Mouse (Mus musculus) limb, embryonic 13.5 days (tissue): ENCODE measurements at regions not wholly inside any gene's neighbourhood (a gene's known extent, or its start where the extent isn't known, plus 50 kb on each side); places are given as distances from the start of the nearest gene placed in this dataset.
A peak's percentile ranks its signal among the peaks of the same experiment; 100 is the strongest.

Source experiments
- ATAC-seq: fragments of 200-750 bp; cut with Nextera tagmentation; 2 replicates; pipeline ENCODE4 v1.8.0; 2017; ENCODE audit warnings: low read depth, moderate number of reproducible peaks, moderate TSS enrichment; ENCODE audit not compliant: low FRiP score
- H3K27ac ChIP-seq: fragments of 300-500 bp; sonication (generic); 2 replicates; pipeline ENCODE4 v1.5.1; 2015; ENCODE audit warnings: inconsistent platforms, mild to moderate bottlenecking, moderate library complexity
- H3K27me3 ChIP-seq: fragments of 300-500 bp; sonication (generic); 2 replicates; pipeline ENCODE4 v1.6.1; 2015; ENCODE audit warnings: mild to moderate bottlenecking, inconsistent platforms
- H3K36me3 ChIP-seq: fragments of 300-500 bp; sonication (generic); 2 replicates; pipeline ENCODE4 v1.6.1; 2015; ENCODE audit warnings: inconsistent platforms, mild to moderate bottlenecking, moderate library complexity
- H3K4me1 ChIP-seq: fragments of 300-500 bp; sonication (generic); 2 replicates; pipeline ENCODE4 v1.6.1; 2015; ENCODE audit warnings: inconsistent platforms
- H3K4me2 ChIP-seq: fragments of 300-500 bp; sonication (generic); replicated peaks from 2 replicates; pipeline ENCODE4 v1.6.1; 2015; ENCODE audit warnings: inconsistent platforms, mild to moderate bottlenecking, moderate library complexity
- H3K4me3 ChIP-seq: fragments of 300-500 bp; sonication (generic); 2 replicates; pipeline ENCODE4 v1.5.1; 2015; ENCODE audit warnings: moderate library complexity, mild to moderate bottlenecking, inconsistent platforms
- H3K9ac ChIP-seq: fragments of 300-500 bp; sonication (generic); 2 replicates; pipeline ENCODE4 v1.6.1; 2015; ENCODE audit warnings: mild to moderate bottlenecking, inconsistent platforms
- H3K9me3 ChIP-seq: fragments of 300-500 bp; sonication (generic); 2 replicates; pipeline ENCODE4 v1.6.1; 2016; ENCODE audit warnings: inconsistent platforms
- WGBS: fragments of 180-500 bp; shearing (Covaris S2); methylation state at CpG from one replicate; pipeline ENCODE4 v1.1.7; 2015; 5-methylcytosine and 5-hydroxymethylcytosine counted together

GRCm38 (mm10) chr13:39255338-39255737 is 294.7 kb upstream of the Slc35b3 start:
- ATAC-seq, result no peak
- 50% methylated on average over 3 of the region's 3 CpGs for WGBS
- H3K9ac ChIP-seq, result no peak overlapping the region
- H3K4me1 ChIP-seq, result peaks cover 9% of the 10 kb centered on the region
- H3K27ac ChIP-seq, result no peak overlapping the region
- no peak overlapping the region for H3K4me2 ChIP-seq
- H3K9me3 ChIP-seq, result no peaks in the 10 kb centered on the region
- 0 out of 2 replicates have a peak, but pooled peaks cover 3% of the 10 kb centered on the region for H3K27me3 ChIP-seq
- no peaks in the 10 kb centered on the region for H3K36me3 ChIP-seq
- no peak overlapping the region for H3K4me3 ChIP-seq

- Histone ChIP-seq H3K4me1 (peaks cover 12% of the 10 kb centered on the region), H3K27me3 (0 out of 2 replicates have a peak, but pooled peaks cover 3% of the 10 kb centered on the region), H3K27ac (no peak overlapping the region), H3K4me3 (no peak overlapping the region), H3K9me3 (no peaks in the 10 kb centered on the region), H3K4me2 (no peak overlapping the region), H3K9ac (no peak overlapping the region), H3K36me3 (no peaks in the 10 kb centered on the region)
- no peak for ATAC-seq
- whole genome bisulfite sequencing, result 93% methylated on average over 3 of the region's 3 CpGs
Measured at GRCm38 (mm10) chr13:39252591-39252990, 291.9 kb upstream of the Slc35b3 start.

- WGBS, result 78% methylated on average over 4 of the region's 4 CpGs
- H3K9ac ChIP-seq, result no peak overlapping the region
Measured at GRCm38 (mm10) chr13:39250096-39250495, 289.4 kb upstream of the Slc35b3 start.

GRCm38 (mm10) chr13:39226829-39227228 is 266.2 kb upstream of the Slc35b3 start:
- ATAC-seq, result no peak
- H3K9ac ChIP-seq, result no peak overlapping the region
- no peaks in the 10 kb centered on the region for H3K4me1 ChIP-seq
- no peak overlapping the region for H3K27ac ChIP-seq
- no peak overlapping the region for H3K4me2 ChIP-seq
- H3K4me3 ChIP-seq, result no peak overlapping the region
- H3K27me3 ChIP-seq, result no peaks in the 10 kb centered on the region
- no peaks in the 10 kb centered on the region for H3K9me3 ChIP-seq
- 84% methylated on average over 4 of the region's 4 CpGs for WGBS
- H3K36me3 ChIP-seq, result no peaks in the 10 kb centered on the region

More at GRCm38 (mm10) chr13:39250096-39250495, 289.4 kb upstream of the Slc35b3 start:
- H3K4me3 ChIP-seq, result no peak overlapping the region
- no peaks in the 10 kb centered on the region for H3K36me3 ChIP-seq
- H3K4me1 ChIP-seq, result peaks cover 8% of the 10 kb centered on the region; the same call in 1 of the 2 replicates
- 0 out of 2 replicates have a peak, but pooled peaks cover 3% of the 10 kb centered on the region for H3K27me3 ChIP-seq
- no peak overlapping the region for H3K27ac ChIP-seq
- H3K4me2 ChIP-seq, result no peak overlapping the region
- no peaks in the 10 kb centered on the region for H3K9me3 ChIP-seq
- ATAC-seq, result no peak

GRCm38 (mm10) chr13:39225651-39226050 is 265.0 kb upstream of the Slc35b3 start:
- Histone ChIP-seq H3K4me1 (no peaks in the 10 kb centered on the region), H3K4me3 (no peak overlapping the region), H3K9me3 (no peaks in the 10 kb centered on the region), H3K9ac (no peak overlapping the region), H3K27me3 (no peaks in the 10 kb centered on the region), H3K4me2 (no peak overlapping the region), H3K36me3 (no peaks in the 10 kb centered on the region), H3K27ac (no peak overlapping the region)
- WGBS, result 83% methylated on average over 6 of the region's 6 CpGs
- ATAC-seq, result no peak

- ATAC-seq, result no peak
Measured at GRCm38 (mm10) chr13:39211076-39211475, 250.4 kb upstream of the Slc35b3 start.

GRCm38 (mm10) chr13:39183715-39184179 is 223.1 kb upstream of the Slc35b3 start:
- Histone ChIP-seq H3K27ac (no peak overlapping the region), H3K4me3 (no peak overlapping the region), H3K9me3 (no peaks in the 10 kb centered on the region), H3K36me3 (no peaks in the 10 kb centered on the region), H3K4me1 (peaks cover 4% of the 10 kb centered on the region), H3K9ac (no peak overlapping the region), H3K4me2 (peak overlapping the region; percentile 35), H3K27me3 (0 out of 2 replicates have a peak, but pooled peaks cover 2% of the 10 kb centered on the region)
- ATAC-seq, result no peak
- WGBS, result 5% methylated on average over 2 of the region's 2 CpGs

More at GRCm38 (mm10) chr13:39211076-39211475, 250.4 kb upstream of the Slc35b3 start:
- Histone ChIP-seq H3K27me3 (no peaks in the 10 kb centered on the region), H3K9me3 (no peaks in the 10 kb centered on the region), H3K36me3 (no peaks in the 10 kb centered on the region), H3K4me1 (no peaks in the 10 kb centered on the region), H3K9ac (no peak overlapping the region), H3K4me3 (no peak overlapping the region), H3K4me2 (no peak overlapping the region), H3K27ac (no peak overlapping the region)
- 76% methylated on average over 8 of the region's 8 CpGs for WGBS

- ATAC-seq, result no peak; the same call in 1 of the 2 replicates
- Histone ChIP-seq H3K4me3 (no peak overlapping the region), H3K36me3 (no peaks in the 10 kb centered on the region), H3K4me2 (no peak overlapping the region), H3K9me3 (no peaks in the 10 kb centered on the region), H3K4me1 (no peaks in the 10 kb centered on the region), H3K27me3 (no peaks in the 10 kb centered on the region), H3K9ac (no peak overlapping the region), H3K27ac (no peak overlapping the region)
- 38% methylated on average over 2 of the region's 2 CpGs for WGBS
Measured at GRCm38 (mm10) chr13:39161980-39162379, 201.3 kb upstream of the Slc35b3 start.

- no peak overlapping the region for H3K4me3 ChIP-seq
- no peak overlapping the region for H3K4me2 ChIP-seq
- no peaks in the 10 kb centered on the region for H3K36me3 ChIP-seq
- no peaks in the 10 kb centered on the region for H3K27me3 ChIP-seq
- no peaks in the 10 kb centered on the region for H3K9me3 ChIP-seq
- 78% methylated on average over 1 of the region's 1 CpGs for WGBS
- no peak overlapping the region for H3K27ac ChIP-seq
- no peak overlapping the region for H3K9ac ChIP-seq
- H3K4me1 ChIP-seq, result no peaks in the 10 kb centered on the region
- no peak for ATAC-seq
Measured at GRCm38 (mm10) chr13:39127942-39128341, 167.3 kb upstream of the Slc35b3 start.

- Histone ChIP-seq H3K9ac (no peak overlapping the region), H3K27ac (no peak overlapping the region), H3K4me3 (no peak overlapping the region), H3K4me2 (no peak overlapping the region), H3K27me3 (no peaks in the 10 kb centered on the region), H3K4me1 (no peaks in the 10 kb centered on the region), H3K36me3 (no peaks in the 10 kb centered on the region), H3K9me3 (no peaks in the 10 kb centered on the region)
- 92% methylated on average over 2 of the region's 2 CpGs for WGBS
- ATAC-seq, result no peak
Measured at GRCm38 (mm10) chr13:39092058-39092457, 131.4 kb upstream of the Slc35b3 start.

- no peak overlapping the region for H3K4me3 ChIP-seq
- no peak overlapping the region for H3K4me2 ChIP-seq
- peaks cover 9% of the 10 kb centered on the region for H3K4me1 ChIP-seq
- H3K9me3 ChIP-seq, result no peaks in the 10 kb centered on the region
- 0 out of 2 replicates have a peak, but pooled peaks cover 2% of the 10 kb centered on the region for H3K27me3 ChIP-seq
- WGBS, result 19% methylated on average over 5 of the region's 5 CpGs
- peak; percentile 59 for ATAC-seq
- no peaks in the 10 kb centered on the region for H3K36me3 ChIP-seq
- no peak overlapping the region for H3K9ac ChIP-seq
- no peak overlapping the region for H3K27ac ChIP-seq
Measured at GRCm38 (mm10) chr13:39084544-39084943, 123.9 kb upstream of the Slc35b3 start.

- H3K9me3 ChIP-seq, result no peaks in the 10 kb centered on the region
- H3K36me3 ChIP-seq, result no peaks in the 10 kb centered on the region
- H3K4me2 ChIP-seq, result no peak overlapping the region
- no peak overlapping the region for H3K27ac ChIP-seq
- no peak; the same call in 1 of the 2 replicates for ATAC-seq
- peaks cover 9% of the 10 kb centered on the region; the same call in 1 of the 2 replicates for H3K4me1 ChIP-seq
- H3K9ac ChIP-seq, result no peak overlapping the region
- WGBS, result 5% methylated on average over 2 of the region's 2 CpGs
- no peak overlapping the region for H3K4me3 ChIP-seq
- no peaks in the 10 kb centered on the region for H3K27me3 ChIP-seq
Measured at GRCm38 (mm10) chr13:39074211-39074610, 113.5 kb upstream of the Slc35b3 start.

- no peak for ATAC-seq
- Histone ChIP-seq H3K9me3 (0 out of 2 replicates have a peak, but pooled peaks cover 3% of the 10 kb centered on the region), H3K9ac (no peak overlapping the region), H3K36me3 (no peaks in the 10 kb centered on the region), H3K27me3 (no peaks in the 10 kb centered on the region), H3K4me1 (0 out of 2 replicates have a peak, but pooled peaks cover 2% of the 10 kb centered on the region), H3K4me3 (no peak overlapping the region), H3K4me2 (no peak overlapping the region), H3K27ac (no peak overlapping the region)
- WGBS, result 80% methylated on average over 3 of the region's 3 CpGs
Measured at GRCm38 (mm10) chr13:39032263-39032662, 71.6 kb upstream of the Slc35b3 start.
